Mouse (Mus musculus): ENCODE measurements around the gene Smurf1. TPM values are rescaled to one million over a fixed set of nuclear protein-coding genes. Genes with fewer than 3 reads are reported as not detected.

Smurf1 gene
- polyA plus RNA-seq (2012; rRNA removed) = 14.7 and 15.0 TPM in 2 replicates

DNA sequence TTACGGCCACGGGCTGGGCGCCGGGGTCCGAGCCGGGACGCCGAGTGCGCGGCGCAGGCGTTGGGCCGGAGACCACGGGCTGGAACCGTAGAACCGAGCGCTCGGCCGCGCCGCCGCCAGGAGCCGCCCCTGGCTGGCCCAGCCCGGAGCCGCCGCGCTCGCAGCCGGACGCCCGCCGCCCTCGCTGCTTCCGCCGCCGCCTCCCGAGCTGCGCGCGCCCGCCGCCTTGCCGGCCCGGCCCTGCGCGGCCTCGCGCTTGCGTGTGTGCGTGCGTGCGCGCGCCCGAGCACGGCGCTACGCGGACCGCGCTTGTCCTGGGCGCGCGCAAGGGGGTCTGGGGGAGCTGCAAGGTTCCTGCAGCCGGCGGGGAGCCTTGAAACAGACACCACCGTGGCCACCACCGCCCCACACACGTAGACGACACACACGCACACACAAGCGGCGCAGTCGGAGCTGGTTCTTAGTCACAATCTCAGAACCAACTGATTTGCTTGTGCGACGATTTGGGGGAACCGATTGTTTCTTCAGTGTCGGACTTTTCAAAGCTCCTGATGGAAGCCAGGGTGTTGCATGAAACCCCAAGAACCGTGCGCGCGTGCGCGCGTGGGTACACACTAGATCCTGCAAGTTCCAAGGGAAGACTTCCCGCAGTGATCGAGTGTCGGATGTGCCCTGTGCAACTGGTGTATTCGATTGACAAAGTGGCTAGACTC lies at the start of gene Smurf1:
Gene Smurf1 (minus strand): TSS at position 209 of the 713 bp plus-strand sequence.

Other genes starting within 250 kb of the Smurf1 start
- gene Tmem130, start 204.0 kb downstream of the Smurf1 start, polyA plus RNA-seq (2012; rRNA removed) = 0.67 and 0.83 TPM in 2 replicates
- 30.0 and 34.0 TPM in 2 replicates for gene Trrap, start 198.1 kb downstream of the Smurf1 start, polyA plus RNA-seq (2012; rRNA removed)
- not detected in 2 replicates for gene Gm4871, start 66.9 kb upstream of the Smurf1 start, polyA plus RNA-seq (2012; rRNA removed)
- not detected in 2 replicates for gene 1700018F24Rik, start 77.1 kb upstream of the Smurf1 start, polyA plus RNA-seq (2012; rRNA removed)
- 44.3 and 48.9 TPM in 2 replicates for gene Arpc1a, start 118.0 kb upstream of the Smurf1 start, polyA plus RNA-seq (2012; rRNA removed)
- 0.15 TPM in 1 of 2 replicates, not detected in the other for gene Kpna7, start 118.2 kb upstream of the Smurf1 start, polyA plus RNA-seq (2012; rRNA removed)
- 304 and 321 TPM in 2 replicates for gene Arpc1b, start 148.4 kb upstream of the Smurf1 start, polyA plus RNA-seq (2012; rRNA removed)
- gene Pdap1, start 174.4 kb upstream of the Smurf1 start, polyA plus RNA-seq (2012; rRNA removed) = 12.1 and 13.0 TPM in 2 replicates
- 23.2 and 25.2 TPM in 2 replicates for gene Bud31, start 174.5 kb upstream of the Smurf1 start, polyA plus RNA-seq (2012; rRNA removed)
- 3.8 and 4.2 TPM in 2 replicates for gene Ptcd1, start 201.3 kb upstream of the Smurf1 start, polyA plus RNA-seq (2012; rRNA removed)
- gene Cpsf4, start 201.4 kb upstream of the Smurf1 start, polyA plus RNA-seq (2012; rRNA removed) = 11.0 and 11.7 TPM in 2 replicates
- 46.2 and 49.2 TPM in 2 replicates for gene Atp5j2, start 226.2 kb upstream of the Smurf1 start, polyA plus RNA-seq (2012; rRNA removed)
- 0.90 and 0.97 TPM in 2 replicates for gene Zkscan14, start 236.0 kb upstream of the Smurf1 start, polyA plus RNA-seq (2012; rRNA removed)
- gene Zkscan5, start 238.7 kb upstream of the Smurf1 start, polyA plus RNA-seq (2012; rRNA removed) = 0.91 and 1.6 TPM in 2 replicates

Measured in stomach, adult 2 months (tissue).